ENCODE assay signal across 17 mouse cellular contexts in genomic region chr7:89607329-89607728, GRCm38 (mm10). TPM values are rescaled to one million over a fixed set of nuclear protein-coding genes. Genes with fewer than 3 reads are reported as not detected.
"Had no signal": no experiment of that assay in that cellular context is flagged by ENCODE, and none has a peak within 500 bp of the region (broad histone marks: within the 10 kb centered on the region; RNA-seq: fewer than 3 reads in every experiment).

No protein-coding gene starts in this region.

- H3K4me3 ChIP-seq: neural tube, embryonic 12.5 days; neural tube, embryonic 13.5 days; neural tube, embryonic 15.5 days; stomach, embryonic 15.5 days had no signal

- DNase-seq: retina, postnatal 1 day; right cerebral cortex, adult 18-20 months; right cerebral cortex, postnatal 14 days; right cerebral cortex, postnatal 25 days; right cerebral cortex, postnatal 4 days; spleen, adult 18-20 months; thymus, adult 18-20 months; thymus, adult 2 months; thymus, postnatal 25 days; thymus, postnatal 36 days; thymus, postnatal 4 days had no signal

- H3K27me3 ChIP-seq: neural tube, embryonic 12.5 days; neural tube, embryonic 13.5 days; neural tube, embryonic 15.5 days; stomach, embryonic 15.5 days had no signal

- H3K27ac ChIP-seq: neural tube, embryonic 12.5 days; neural tube, embryonic 13.5 days; neural tube, embryonic 15.5 days; stomach, embryonic 15.5 days; stomach, postnatal 0 days had no signal

- H3K4me1 ChIP-seq: neural tube, embryonic 12.5 days; neural tube, embryonic 13.5 days; neural tube, embryonic 15.5 days; stomach, embryonic 15.5 days had no signal

RNA-seq across cellular contexts. Expression of gene Me3, which starts 24.9 kb away (rescaled TPM):
- total RNA-seq: neutrophil, adult 5-6 weeks had no signal
